Mouse (Mus musculus) adrenal gland, adult (tissue): Measurements from ENCODE around the gene Pcnx2.

Experiments
- DNase-seq, 2 experiments: peaks; one replicate each; pipeline ENCODE4 v3.0.0; 2022 to 2023; ENCODE audit warnings: low spot score in 1 of 2; ENCODE audit not compliant: inconsistent age in 2 of 2

The Pcnx2 gene

DNA sequence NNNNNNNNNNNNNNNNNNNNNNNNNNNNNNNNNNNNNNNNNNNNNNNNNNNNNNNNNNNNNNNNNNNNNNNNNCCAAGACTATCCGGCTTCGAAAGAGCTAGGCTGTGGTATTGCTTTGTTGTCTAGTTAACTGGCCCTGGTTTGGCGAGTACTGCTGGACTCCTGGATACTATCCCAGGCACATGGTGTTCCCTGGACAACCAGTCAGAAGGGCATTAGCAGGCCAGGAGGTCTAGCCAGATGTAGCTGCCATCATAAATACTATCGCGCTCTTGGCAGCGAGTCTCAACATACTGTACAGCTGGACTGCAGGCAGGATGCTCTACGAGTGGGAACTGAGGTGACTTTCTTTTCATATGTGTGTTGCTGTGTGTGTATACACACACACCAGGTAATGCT is 175.4 kb downstream of the Pcnx2 start:
- DNase-seq: no peak

DNA sequence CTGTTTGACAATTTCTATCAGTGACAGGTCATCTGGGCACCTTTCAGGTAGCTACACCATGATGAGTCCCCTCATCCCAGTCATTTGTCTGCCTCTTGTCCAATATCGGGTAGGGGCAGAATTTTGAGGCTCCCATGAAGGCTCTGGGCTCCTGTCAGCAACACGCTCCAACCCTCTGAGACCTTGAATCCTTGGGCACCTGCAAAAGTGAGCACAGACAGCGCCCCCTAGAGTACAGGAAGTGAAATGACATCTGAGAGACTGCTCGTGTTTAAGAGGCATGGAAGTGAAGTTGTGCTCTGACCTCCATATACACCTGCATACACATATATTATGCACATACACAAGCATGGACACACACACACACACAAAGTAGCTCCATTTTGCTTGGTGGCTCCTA is 179.2 kb downstream of the Pcnx2 start:
- no peak for DNase-seq

DNA sequence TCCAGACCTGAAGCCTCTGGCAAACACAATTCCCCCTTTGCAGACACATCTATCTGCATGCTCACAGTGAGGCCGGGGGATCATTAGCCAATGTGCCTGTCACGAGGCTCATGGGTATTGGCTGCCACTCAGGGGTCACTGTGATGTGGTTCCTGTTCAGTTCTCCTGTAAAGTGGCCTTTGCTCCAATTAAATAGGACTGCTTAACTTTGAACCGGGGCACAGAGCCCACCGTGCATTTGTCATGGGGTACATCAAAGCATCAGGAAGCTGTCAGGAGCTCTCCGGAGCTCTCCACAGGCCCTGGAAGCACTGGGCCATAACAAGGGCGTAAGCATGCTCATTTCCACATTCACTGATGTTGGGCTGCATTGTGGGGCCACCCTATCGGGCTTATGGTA is 181.5 kb downstream of the Pcnx2 start:
- DNase-seq: no peak

DNA sequence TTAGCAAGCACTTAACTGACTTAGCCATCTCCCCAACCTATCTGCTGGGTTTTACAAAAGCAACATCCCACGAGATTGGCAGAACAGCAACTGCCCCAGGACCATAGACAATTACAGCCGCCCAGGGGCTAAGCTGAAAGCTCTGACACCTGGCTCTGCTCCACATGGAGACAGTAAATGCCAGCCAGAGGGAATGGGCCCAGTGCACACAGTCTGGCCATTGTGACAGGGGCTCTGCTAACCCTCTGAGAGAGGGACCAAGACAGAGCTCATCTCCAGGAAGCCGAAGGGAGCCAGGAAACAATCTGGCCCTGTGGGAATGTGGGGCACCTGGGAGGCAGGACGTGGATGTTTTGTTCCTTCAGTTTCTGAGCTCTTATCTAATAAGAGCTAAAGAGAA is 181.9 kb downstream of the Pcnx2 start:
- no peak for DNase-seq

DNA sequence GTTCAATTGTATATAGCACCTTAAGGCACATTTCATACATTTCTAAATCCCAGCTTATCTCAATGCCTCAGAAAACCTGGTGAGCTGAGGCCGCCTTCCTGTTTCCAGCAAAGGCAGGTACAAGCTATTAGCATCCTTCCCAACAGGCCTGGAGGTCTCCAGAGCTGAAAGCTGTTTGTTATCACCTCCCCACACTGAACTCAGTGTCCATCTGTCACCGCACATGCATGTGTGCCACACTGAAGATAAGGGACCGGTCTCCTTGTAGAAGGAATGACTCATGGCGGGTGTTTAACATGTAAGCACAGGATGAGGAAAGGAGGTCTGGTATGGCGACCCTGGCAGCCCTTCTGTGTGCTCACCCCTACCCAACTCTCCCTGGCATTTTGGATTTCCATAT is 186.6 kb downstream of the Pcnx2 start:
- DNase-seq: no peak

DNA sequence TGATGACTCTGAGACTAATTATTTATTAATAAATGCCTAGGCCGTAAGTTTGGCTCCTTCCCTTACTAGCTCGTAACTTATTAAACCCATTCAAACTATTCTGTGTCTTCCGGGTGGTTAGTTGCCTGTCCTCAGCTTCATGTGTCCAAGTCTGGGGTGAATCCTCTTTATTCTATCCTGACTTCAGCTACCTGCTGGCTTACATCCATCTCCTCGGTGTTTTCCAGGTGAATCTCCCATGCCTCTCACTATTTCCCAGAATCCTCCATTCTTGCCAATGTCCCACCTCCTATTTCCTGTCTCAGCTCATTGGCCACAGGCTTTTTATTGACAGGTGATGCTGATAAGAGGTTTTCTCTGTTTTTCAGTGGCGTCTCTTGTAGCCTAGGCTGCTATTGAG is 188.9 kb downstream of the Pcnx2 start:
- no peak for DNase-seq

DNA sequence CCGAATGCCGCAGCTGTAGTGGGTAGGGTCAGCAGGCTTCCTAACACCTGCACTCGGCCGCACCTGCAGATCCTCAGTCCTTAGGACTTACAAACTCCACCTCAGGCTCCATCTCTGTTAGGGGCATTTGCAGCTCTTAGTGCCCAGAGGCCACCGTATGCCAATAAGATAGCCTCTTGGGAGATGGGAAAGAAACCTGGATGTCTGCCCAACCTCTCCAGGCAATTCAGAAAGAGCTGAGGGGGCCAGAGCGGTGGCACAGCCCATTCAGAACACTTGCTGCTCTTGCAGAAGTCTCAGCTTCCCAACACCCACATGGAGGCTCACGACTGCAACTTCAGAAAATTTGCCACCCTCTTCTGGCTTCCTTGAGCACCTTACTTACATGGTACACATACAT is 192.3 kb downstream of the Pcnx2 start:
- DNase-seq: no peak

DNA sequence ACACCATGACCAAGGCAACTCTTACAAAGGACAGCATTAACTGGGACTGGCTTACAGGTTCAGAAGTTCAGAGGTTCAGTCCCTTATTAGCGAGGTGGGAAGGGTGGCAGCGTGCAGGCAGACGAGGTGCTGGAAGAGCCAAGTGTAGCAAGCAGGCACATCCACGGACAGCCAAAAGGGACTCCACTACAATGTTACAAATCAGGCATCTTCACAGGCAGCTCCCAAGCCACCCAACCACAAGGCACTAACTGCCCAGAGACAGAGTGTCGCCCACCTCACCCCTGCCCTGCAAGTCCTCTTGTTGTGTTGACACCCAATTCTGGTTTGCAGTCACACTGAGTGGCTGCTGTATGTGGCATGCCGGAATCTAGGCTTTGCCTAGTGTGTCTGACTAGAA is 193.7 kb downstream of the Pcnx2 start:
- no peak for DNase-seq

DNA sequence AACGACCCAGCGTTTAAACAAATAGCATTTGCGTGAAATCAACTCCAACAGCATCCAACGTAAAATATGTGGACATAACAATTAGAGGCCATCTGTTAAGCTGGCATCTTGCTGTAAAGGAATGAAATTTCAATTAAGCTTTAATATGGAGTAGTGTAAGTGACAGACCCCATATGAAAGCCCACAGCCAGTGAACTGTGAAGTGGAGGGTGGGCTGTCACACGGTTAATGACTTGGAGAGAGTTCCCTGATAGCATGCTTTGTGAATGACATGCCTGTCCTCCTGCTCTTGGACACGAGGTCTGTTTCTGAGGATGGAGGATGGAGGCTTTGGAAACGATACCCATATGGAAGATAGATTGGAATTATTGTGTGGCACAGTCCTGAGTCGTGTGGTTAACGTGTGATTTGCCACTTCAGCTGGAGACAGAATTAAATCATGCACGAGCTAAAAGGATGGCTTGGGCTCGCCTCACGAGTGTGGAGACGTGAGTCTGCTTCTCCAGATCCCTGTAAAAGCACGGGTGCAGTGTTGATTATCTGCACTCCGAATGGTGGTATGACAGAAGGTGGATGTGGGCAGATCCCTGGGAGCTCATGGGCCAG is 195.1 kb downstream of the Pcnx2 start:
- DNase-seq: no peak
